Mouse (Mus musculus): ENCODE data around the gene Caln1.

Caln1 gene

DNA sequence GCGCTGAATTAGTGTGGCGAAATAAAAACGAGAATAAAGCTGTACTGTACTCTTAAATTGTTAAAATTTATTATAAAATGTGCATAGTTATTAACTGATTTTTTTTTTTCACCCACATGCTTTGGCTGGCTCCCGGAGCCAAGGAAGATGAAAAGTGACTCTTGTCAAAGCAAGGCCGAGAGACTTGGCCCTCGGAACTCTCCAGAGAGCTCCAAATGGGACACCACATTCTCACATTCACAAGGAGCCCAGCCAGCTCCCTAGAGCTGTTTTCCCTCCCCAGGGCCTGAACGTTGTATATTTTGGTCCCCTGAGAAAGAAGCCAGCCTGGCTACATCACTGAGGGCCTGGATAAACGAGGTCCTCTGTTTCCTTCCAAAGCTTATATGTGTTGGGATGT, 25.1 kb downstream of the Caln1 start:
- no peak for DNase-seq (ENCODE audit: low spot score)

GRCm38 (mm10) chr5:130395142-130395541, 25.9 kb downstream of the Caln1 start:
- DNase-seq (ENCODE audit: low spot score), result no peak

DNA sequence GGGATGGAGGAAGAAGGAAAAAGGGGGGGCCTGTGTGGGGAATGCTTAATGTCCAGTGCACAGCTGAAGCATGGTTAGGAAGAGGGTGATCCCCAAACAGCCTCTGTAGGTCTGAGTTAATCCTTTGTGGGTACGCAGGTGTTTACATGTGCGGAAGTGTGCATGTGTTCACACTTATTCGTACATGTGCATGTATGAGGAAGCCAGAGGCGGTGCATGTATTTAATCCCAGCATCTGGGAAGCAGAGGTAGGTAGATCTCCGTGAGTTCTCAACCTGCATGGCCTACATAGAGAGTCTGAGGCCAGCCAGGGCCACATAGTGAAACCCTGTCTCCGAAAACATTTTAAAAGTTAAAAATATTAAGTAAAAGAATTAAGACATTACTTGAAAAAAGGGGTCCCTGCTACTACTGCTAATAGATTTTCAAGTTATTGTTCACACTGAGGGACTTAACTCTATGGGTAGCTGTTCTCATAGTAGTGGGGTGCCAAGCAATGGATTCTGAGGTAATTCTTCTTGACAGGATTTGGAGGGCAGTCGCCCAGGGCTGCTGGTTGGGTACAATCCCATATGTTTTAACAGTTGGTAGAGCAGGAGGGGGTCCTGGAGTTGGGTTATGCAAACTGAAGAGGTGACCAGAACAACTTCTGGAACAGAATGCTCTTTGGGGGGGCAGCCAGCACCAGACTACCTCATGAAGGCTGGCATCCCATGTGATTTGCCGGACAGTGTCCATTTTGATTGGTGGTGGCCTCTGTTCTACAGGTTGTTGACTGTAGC, 31.1 kb downstream of the Caln1 start:
- DNase-seq (ENCODE audit: low spot score), result no peak

- DNase-seq (ENCODE audit: low spot score), result peak; percentile 56
Measured at GRCm38 (mm10) chr5:130405201-130405600, 35.9 kb downstream of the Caln1 start.

GRCm38 (mm10) chr5:130409706-130410105, 40.5 kb downstream of the Caln1 start:
- DNase-seq (ENCODE audit: low spot score), result no peak

- DNase-seq (ENCODE audit: low spot score), result no peak
Measured at GRCm38 (mm10) chr5:130411516-130411915, 42.3 kb downstream of the Caln1 start.

DNA sequence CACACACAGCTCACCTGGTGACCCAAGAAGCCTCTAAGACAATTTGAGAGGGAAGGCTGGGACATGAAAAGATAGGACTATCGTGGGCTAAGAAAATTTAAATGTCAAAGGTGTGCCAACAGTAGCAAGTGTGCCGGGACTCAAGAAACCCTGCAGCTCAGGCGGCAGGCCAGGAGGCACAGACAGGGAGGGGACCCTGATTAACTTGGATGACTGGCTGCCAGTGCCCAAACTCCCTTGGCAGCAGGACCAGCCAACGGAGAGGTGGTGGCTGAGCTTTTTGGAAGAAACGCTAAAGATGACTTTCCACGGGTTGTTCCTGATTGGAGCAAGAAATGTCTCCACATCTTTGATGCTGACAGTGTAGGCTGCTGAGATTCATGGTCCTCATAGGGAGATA, 78.2 kb downstream of the Caln1 start:
- DNase-seq (ENCODE audit: low spot score), result no peak

GRCm38 (mm10) chr5:130448491-130448890, 79.2 kb downstream of the Caln1 start:
- DNase-seq (ENCODE audit: low spot score), result peak; percentile 66

- peak; percentile 44 for DNase-seq (ENCODE audit: low spot score)
Measured at GRCm38 (mm10) chr5:130448931-130449856, 79.9 kb downstream of the Caln1 start.

DNA sequence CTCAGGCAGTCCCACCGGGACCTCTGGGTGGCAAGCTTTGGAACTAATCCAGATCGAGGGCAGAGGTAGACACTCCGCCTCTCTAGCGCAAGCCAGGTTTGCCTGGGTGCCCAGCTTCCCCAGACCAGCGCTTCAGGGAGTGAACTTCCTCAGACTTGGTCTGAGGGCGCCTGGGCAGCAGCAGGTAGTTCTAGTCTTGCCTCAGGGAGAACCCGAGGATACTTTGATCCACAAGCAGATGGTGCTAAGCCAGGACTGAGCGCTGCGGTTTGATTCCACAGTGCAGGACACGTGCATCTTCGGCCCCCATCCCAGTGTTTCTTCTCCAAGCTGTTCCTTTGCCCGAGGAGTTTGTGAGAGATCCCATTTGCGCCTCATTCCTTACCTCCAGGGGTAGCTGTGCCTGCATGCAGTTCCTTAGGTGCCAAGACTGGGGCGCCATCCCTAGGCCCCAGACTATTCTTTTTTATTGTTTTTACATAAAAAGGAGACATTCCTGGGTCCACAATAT, 80.8 kb downstream of the Caln1 start:
- peak; percentile 47 for DNase-seq (ENCODE audit: low spot score)

- peak; percentile 37 for DNase-seq (ENCODE audit: low spot score)
Measured at GRCm38 (mm10) chr5:130458076-130458475, 88.8 kb downstream of the Caln1 start.

DNA sequence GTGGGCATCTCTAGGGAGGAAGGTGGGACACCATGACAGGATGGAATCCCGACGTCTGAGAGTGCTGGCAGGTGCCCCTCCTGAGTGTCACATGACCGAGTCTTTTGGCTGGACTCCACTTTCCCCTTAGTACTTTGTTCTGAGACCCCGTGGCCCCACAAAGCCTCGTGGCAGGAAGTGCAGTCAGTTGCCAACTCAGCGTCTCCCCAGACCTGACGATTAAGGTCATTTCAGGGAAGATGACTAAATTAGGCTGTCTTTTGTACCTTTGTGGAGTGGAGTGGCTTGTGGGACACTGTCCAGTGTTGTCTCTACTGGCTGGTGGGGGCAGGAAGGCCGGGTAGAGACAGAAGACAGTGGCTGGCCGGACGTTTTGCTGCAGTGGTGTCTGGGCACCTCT, 103.0 kb downstream of the Caln1 start:
- DNase-seq (ENCODE audit: low spot score), result no peak

GRCm38 (mm10) chr5:130474876-130475275, 105.6 kb downstream of the Caln1 start:
- DNase-seq (ENCODE audit: low spot score), result no peak

GRCm38 (mm10) chr5:130476741-130477140, 107.5 kb downstream of the Caln1 start:
- DNase-seq (ENCODE audit: low spot score), result no peak

DNA sequence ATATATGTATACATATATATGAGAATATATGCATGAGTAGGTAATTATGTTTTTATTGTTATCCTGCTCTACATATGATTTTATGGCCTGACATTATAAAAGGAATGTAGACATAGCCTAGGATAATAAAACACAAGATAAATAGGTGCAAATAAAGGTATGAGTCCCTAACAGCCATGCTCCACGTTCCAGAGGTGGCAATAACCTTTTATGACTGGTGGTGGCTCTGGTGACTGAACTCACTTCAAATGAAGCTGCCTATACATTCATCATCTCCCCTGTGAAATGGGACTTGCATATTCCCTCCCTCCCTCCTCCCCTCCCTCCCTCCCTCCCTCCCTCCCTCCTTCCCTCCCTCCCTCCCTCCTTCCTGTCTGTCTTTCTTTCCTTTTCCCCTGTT, 111.0 kb downstream of the Caln1 start:
- DNase-seq (ENCODE audit: low spot score), result no peak

DNA sequence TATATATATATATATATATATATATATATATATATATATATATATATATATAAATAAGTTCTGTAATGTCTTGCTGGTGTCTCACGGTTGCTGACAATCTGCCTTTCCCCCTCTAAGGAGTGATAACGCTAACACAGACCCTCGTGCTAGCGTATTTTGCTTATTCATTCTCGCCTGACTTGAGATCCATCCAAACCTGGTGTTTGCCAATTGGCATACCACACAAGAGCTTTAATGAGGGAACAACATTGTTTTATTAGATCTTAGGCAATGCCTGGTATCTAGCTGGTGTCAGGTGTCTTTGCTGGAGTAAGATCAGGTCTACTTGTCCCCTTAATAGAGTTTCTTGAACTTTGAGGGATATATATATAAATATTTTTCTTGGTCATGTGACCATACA, 122.2 kb downstream of the Caln1 start:
- no peak for DNase-seq (ENCODE audit: low spot score)

DNA sequence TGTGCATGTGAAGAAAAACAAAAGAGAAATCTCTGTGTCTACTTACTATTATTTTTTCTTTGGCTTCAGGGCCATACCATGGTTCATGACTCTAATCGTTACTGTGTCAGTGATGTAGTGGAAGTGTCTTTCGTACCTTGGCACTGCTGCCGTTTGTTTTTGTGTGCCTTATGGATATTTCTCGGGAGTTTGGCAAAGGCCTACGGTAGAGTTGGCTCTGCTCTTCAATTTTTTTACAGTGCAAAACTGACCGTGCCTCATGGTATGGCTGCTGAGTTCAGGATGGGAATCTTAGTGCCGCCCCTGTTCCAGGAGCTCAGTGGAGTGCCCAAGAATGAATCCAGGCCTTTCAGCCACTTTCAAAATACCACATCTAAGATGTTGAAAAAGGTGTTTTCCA, 123.0 kb downstream of the Caln1 start:
- DNase-seq (ENCODE audit: low spot score), result no peak

DNA sequence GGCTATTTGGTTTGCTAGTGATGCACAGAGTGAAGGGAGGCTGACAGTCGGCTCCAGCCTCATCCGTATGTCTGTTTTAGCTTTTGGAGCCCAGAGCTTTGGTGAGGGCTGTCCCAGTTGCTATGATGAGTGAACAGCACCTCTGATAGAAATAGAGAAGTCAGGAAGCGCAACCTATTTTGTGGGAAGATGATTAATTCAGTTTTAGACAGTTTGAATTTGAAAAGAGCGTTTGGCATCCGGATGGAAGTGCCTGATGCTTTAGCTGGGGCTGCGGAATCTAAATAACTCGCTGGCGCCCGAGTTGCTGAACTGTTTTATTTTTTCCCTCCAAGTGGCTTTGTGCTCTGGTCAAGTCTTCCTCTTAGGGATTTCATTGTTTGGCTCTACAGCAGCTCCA, 133.3 kb downstream of the Caln1 start:
- peak; percentile 16 for DNase-seq (ENCODE audit: low spot score)

- DNase-seq (ENCODE audit: low spot score), result no peak
Measured at GRCm38 (mm10) chr5:130504891-130505290, 135.6 kb downstream of the Caln1 start.

- no peak for DNase-seq (ENCODE audit: low spot score)
Measured at GRCm38 (mm10) chr5:130510516-130510915, 141.3 kb downstream of the Caln1 start.

GRCm38 (mm10) chr5:130515395-130515794, 146.1 kb downstream of the Caln1 start:
- no peak for DNase-seq (ENCODE audit: low spot score)

GRCm38 (mm10) chr5:130520527-130520926, 151.3 kb downstream of the Caln1 start:
- DNase-seq (ENCODE audit: low spot score), result no peak

- no peak for DNase-seq (ENCODE audit: low spot score)
Measured at GRCm38 (mm10) chr5:130527416-130527815, 158.2 kb downstream of the Caln1 start.

All from layer of hippocampus, adult 11-12 months (tissue).